Mouse (Mus musculus) layer of hippocampus, adult 9-10 months (tissue): ENCODE measurements around the gene Atp6v1g2.
A peak's percentile ranks its signal among the peaks of the same experiment; 100 is the strongest.

Experiments used
- DNase-seq: peaks from one replicate; pipeline ENCODE4 v3.0.0; 2022; ENCODE audit warnings: low spot score

Gene Atp6v1g2

GRCm38 (mm10) chr17:35255704-35256103 is 22.2 kb downstream of the Atp6v1g2 start:
- no peak for DNase-seq

GRCm38 (mm10) chr17:35257378-35257777 is 23.9 kb downstream of the Atp6v1g2 start:
- DNase-seq: no peak

GRCm38 (mm10) chr17:35257824-35258491 is 24.5 kb downstream of the Atp6v1g2 start:
- peak; percentile 99 for DNase-seq

GRCm38 (mm10) chr17:35258492-35259478 is 25.3 kb downstream of the Atp6v1g2 start:
- no peak for DNase-seq

GRCm38 (mm10) chr17:35259621-35260020 is 26.2 kb downstream of the Atp6v1g2 start:
- DNase-seq: no peak

- no peak for DNase-seq
Measured at GRCm38 (mm10) chr17:35261651-35262050, 28.2 kb downstream of the Atp6v1g2 start.

GRCm38 (mm10) chr17:35262664-35263522 is 29.4 kb downstream of the Atp6v1g2 start, which contains the start of gene H2-D1:
H2-D1 (plus strand) TSS chr17:35262730.
- DNase-seq: peak; percentile 97

- DNase-seq: no peak
Measured at GRCm38 (mm10) chr17:35263523-35263883, 30.0 kb downstream of the Atp6v1g2 start.

- no peak for DNase-seq
Measured at GRCm38 (mm10) chr17:35267399-35268086, 34.1 kb downstream of the Atp6v1g2 start.

- no peak for DNase-seq
Measured at GRCm38 (mm10) chr17:35269653-35270347, 36.3 kb downstream of the Atp6v1g2 start.

GRCm38 (mm10) chr17:35272249-35272648 is 38.8 kb downstream of the Atp6v1g2 start:
- DNase-seq: no peak

GRCm38 (mm10) chr17:35274770-35275169 is 41.3 kb downstream of the Atp6v1g2 start:
- peak; percentile 76 for DNase-seq

GRCm38 (mm10) chr17:35276304-35276864 is 42.9 kb downstream of the Atp6v1g2 start:
- no peak for DNase-seq

- DNase-seq: no peak
Measured at GRCm38 (mm10) chr17:35278049-35278448, 44.6 kb downstream of the Atp6v1g2 start.

GRCm38 (mm10) chr17:35278957-35279688 is 45.7 kb downstream of the Atp6v1g2 start:
- no peak for DNase-seq

GRCm38 (mm10) chr17:35280276-35280675 is 46.8 kb downstream of the Atp6v1g2 start:
- DNase-seq: no peak

- no peak for DNase-seq
Measured at GRCm38 (mm10) chr17:35285431-35285830, 52.0 kb downstream of the Atp6v1g2 start.
